Mouse (Mus musculus) frontal cortex, postnatal 14 days (tissue): Measurements from ENCODE around the gene Pop5.

ENCODE experiments used
- DNase-seq, 2 experiments: peaks; one replicate each; pipeline ENCODE4 v3.0.0; 2022; ENCODE audit warnings: low spot score in 2 of 2

The Pop5 gene

GRCm38 (mm10) chr5:115214864-115215263 is 20.8 kb upstream of the Pop5 start:
- no peak for DNase-seq

GRCm38 (mm10) chr5:115215273-115216185 is 20.1 kb upstream of the Pop5 start:
- no peak for DNase-seq

- no peak for DNase-seq
Observed at GRCm38 (mm10) chr5:115217998-115218397, 17.6 kb upstream of the Pop5 start.

- DNase-seq: no peak
Observed at GRCm38 (mm10) chr5:115220931-115221640, 14.6 kb upstream of the Pop5 start.

- DNase-seq: no peak
Observed at GRCm38 (mm10) chr5:115222485-115222884, 13.2 kb upstream of the Pop5 start.

- DNase-seq: peak in 1 of 2 experiments; percentile 68
Observed at GRCm38 (mm10) chr5:115230830-115231551, 4.6 kb upstream of the Pop5 start.

GRCm38 (mm10) chr5:115231552-115232120 is 4.0 kb upstream of the Pop5 start:
- no peak for DNase-seq

- no peak for DNase-seq
Observed at GRCm38 (mm10) chr5:115232516-115232915, 3.1 kb upstream of the Pop5 start.

- DNase-seq: no peak
Observed at GRCm38 (mm10) chr5:115233031-115233780, 2.4 kb upstream of the Pop5 start.

GRCm38 (mm10) chr5:115234519-115234918 is 1.1 kb upstream of the Pop5 start:
- DNase-seq: no peak

- DNase-seq: peak; percentile 60
Observed at GRCm38 (mm10) chr5:115235323-115235771, 289 bp upstream of the Pop5 start.

- peak; percentile 76 to 85 for DNase-seq
Observed at GRCm38 (mm10) chr5:115237803-115238728, 2.4 kb downstream of the Pop5 start.

GRCm38 (mm10) chr5:115238729-115239195 is 3.1 kb downstream of the Pop5 start:
- DNase-seq: no peak

GRCm38 (mm10) chr5:115240191-115240590 is 4.6 kb downstream of the Pop5 start:
- no peak for DNase-seq

GRCm38 (mm10) chr5:115255472-115255871 is 19.8 kb downstream of the Pop5 start:
- DNase-seq: no peak

GRCm38 (mm10) chr5:115256909-115257546 is 21.4 kb downstream of the Pop5 start:
- DNase-seq: no peak

GRCm38 (mm10) chr5:115260356-115260755 is 24.7 kb downstream of the Pop5 start:
- DNase-seq: no peak

GRCm38 (mm10) chr5:115261141-115261540 is 25.5 kb downstream of the Pop5 start:
- DNase-seq: no peak

GRCm38 (mm10) chr5:115261880-115262279 is 26.2 kb downstream of the Pop5 start:
- DNase-seq: no peak
